8 mouse cellular contexts compared by ENCODE assay signal in genomic region chr7:56042353-56042752, GRCm38 (mm10). TPM values are rescaled to one million over a fixed set of nuclear protein-coding genes. Genes with fewer than 3 reads are reported as not detected.
DNase-seq lines count a peak whose midpoint lies in the region; ATAC-seq and TF ChIP-seq lines count a peak whose summit lies in the region.
"Had no signal": no experiment of that assay in that cellular context is flagged by ENCODE, and none has a peak within 500 bp of the region (broad histone marks: within the 10 kb centered on the region; RNA-seq: fewer than 3 reads in every experiment).

No protein-coding gene starts in this region.

- no peaks in the 10 kb centered on the region for H3K27me3 ChIP-seq in G1E (ENCODE audit: insufficient read depth, low read length)
- no peaks in the 10 kb centered on the region for H3K27me3 ChIP-seq in small intestine, adult 2 months (ENCODE audit: control insufficient read depth, insufficient read depth, low read length)
- H3K27me3 ChIP-seq: megakaryocyte, embryonic 14.5 days had no signal

- no peak overlapping the region for H3K27ac ChIP-seq in small intestine, adult 2 months (ENCODE audit: insufficient read depth, low read depth, low read length)

- H3K36me3 ChIP-seq in G1E (replicated peaks), result no peaks in the 10 kb centered on the region
- H3K36me3 ChIP-seq in small intestine, adult 2 months (ENCODE audit: control insufficient read depth, insufficient read depth, low read length), result no peaks in the 10 kb centered on the region

- 20% methylated on average over 5 of the region's 5 CpGs for WGBS in small intestine, adult 2 months

- peak; percentile 33 for DNase-seq in G1E (ENCODE audit: low spot score)
- peak; percentile 87 for DNase-seq in adrenal gland, postnatal 10 days
- DNase-seq in embryo, embryonic 9.5 days (ENCODE audit: extremely low spot score), result peak; percentile 66
- DNase-seq in heart, postnatal 14 days, result peak; percentile 71 to 77
- DNase-seq in layer of hippocampus, postnatal 14 days (ENCODE audit: low spot score in 2 of 2), result peak; percentile 57 to 80
- peak; percentile 91 for DNase-seq in lung, postnatal 36 days

- peak; percentile 87 for TF ChIP-seq CTCF in G1E (IDR thresholded peaks at IDR 0.05; ENCODE audit: low read depth, low read length)
- TF ChIP-seq CTCF in small intestine, adult 2 months (IDR thresholded peaks at IDR 0.05; ENCODE audit: extremely low read depth, insufficient read length, insufficient replicate concordance, low read depth, low read length), result peak; percentile 59; the same call in 1 of the 2 replicates

- H3K4me1 ChIP-seq in G1E (ENCODE audit: insufficient read depth, low read depth, low read length), result peaks cover 37% of the 10 kb centered on the region
- H3K4me1 ChIP-seq in small intestine, adult 2 months (ENCODE audit: control insufficient read depth, insufficient read depth, insufficient read length, low read length), result no peaks in the 10 kb centered on the region

- no peak for TF ChIP-seq POLR2A in small intestine, adult 2 months (IDR thresholded peaks at IDR 0.05; ENCODE audit: low read depth, low read length)

- no peak overlapping the region for H3K4me3 ChIP-seq in G1E (ENCODE audit: low read depth, low read length)
- no peak overlapping the region for H3K4me3 ChIP-seq in small intestine, adult 2 months (ENCODE audit: low read depth, low read length)
- H3K4me3 ChIP-seq: megakaryocyte, embryonic 14.5 days had no signal

- peak; percentile 47; the same call in 1 of the 2 replicates for ATAC-seq in G1E (ENCODE audit: extremely low read depth, insufficient number of reproducible peaks, low FRiP score, poor library complexity, severe bottlenecking)

- H3K9me3 ChIP-seq in G1E (replicated peaks), result no peaks in the 10 kb centered on the region
- H3K9me3 ChIP-seq: megakaryocyte, embryonic 14.5 days had no signal

- intact Hi-C loops in heart, postnatal 14 days (cut with DNase I), result loop anchor here (1.0 to 10.0 kb wide), 2 partner anchors 56 to 198 kb away; partner anchors contain the start of gene Cyfip1

RNA-seq across cellular contexts. Expression of gene Herc2, which starts 7.6 kb away (rescaled TPM):
- total RNA-seq in G1E (2014; fragmentation: Nextera tagmentation), result 51.5 and 54.0 TPM in 2 replicates
- 37.3 and 39.1 TPM in 2 replicates for total RNA-seq in G1E (2017)
- polyA plus RNA-seq in G1E (2012), result 2.8 and 4.0 TPM in 2 replicates
- total RNA-seq in adrenal gland, postnatal 10 days (2021), result 10 to 100 TPM; 39.4 to 54.3 TPM
- total RNA-seq in heart, postnatal 14 days (2021), result 10 to 100 TPM; 48.9 to 50.3 TPM
- total RNA-seq in layer of hippocampus, postnatal 14 days (2021), result 100 to 1,000 TPM; 139 to 154 TPM
- polyA plus RNA-seq in small intestine, adult 2 months (2012; rRNA removed), result 6.7 and 14.3 TPM in 2 replicates

RNA-seq across cellular contexts. Expression of gene Nipa1, which starts 22.6 kb away (rescaled TPM):
- total RNA-seq in G1E (2014; fragmentation: Nextera tagmentation) (6.4 and 10.2 TPM in 2 replicates), G1E (2017) (7.5 and 8.0 TPM in 2 replicates)
- polyA plus RNA-seq in G1E (2012), result 2.0 and 2.2 TPM in 2 replicates
- total RNA-seq in adrenal gland, postnatal 10 days (2021), result 1 to 10 TPM; 6.7 to 6.8 TPM
- 1 to 10 TPM; 4.6 to 4.8 TPM for total RNA-seq in heart, postnatal 14 days (2021)
- 10 to 100 TPM; 69.3 to 72.7 TPM for total RNA-seq in layer of hippocampus, postnatal 14 days (2021)
- polyA plus RNA-seq in small intestine, adult 2 months (2012; rRNA removed), result 1.1 and 1.3 TPM in 2 replicates

Comparison
In these comparisons a context has a peak if more than half of its experiments do, and no peak if none do; other contexts are left out.
1. DNase-seq: peak in every context shown above with its lines; median percentile 91 in lung, postnatal 36 days; 87 in adrenal gland, postnatal 10 days; 74 in heart, postnatal 14 days; 68 in layer of hippocampus, postnatal 14 days; 66 in embryo, embryonic 9.5 days; 33 in G1E.
2. RNA of gene Nipa1, which starts 22.6 kb away (total RNA-seq): 69.3 to 72.7 TPM in layer of hippocampus, postnatal 14 days; 6.4 to 10.2 TPM in G1E, 6.7 to 6.8 TPM in adrenal gland, postnatal 10 days and 4.6 to 4.8 TPM in heart, postnatal 14 days; every median in the first group is over 4 times any median in the second.